Mouse (Mus musculus) stomach, postnatal 0 days (tissue): ENCODE data around the gene Kremen2.

ENCODE experiments used
- CTCF ChIP-seq: IDR thresholded peaks from 2 replicates; pipeline ENCODE4 v1.5.1; 2016; ENCODE audit warnings: antibody characterized with exemption, low read depth, mild to moderate bottlenecking, moderate library complexity
- EP300 ChIP-seq: optimal IDR thresholded peaks from 2 replicates; pipeline ENCODE3; 2016; ENCODE audit warnings: antibody characterized with exemption

- no peak for TF ChIP-seq EP300
- TF ChIP-seq CTCF, result no peak
Observed at GRCm38 (mm10) chr17:23717003-23717402, 28.6 kb downstream of the Kremen2 start.
